Mouse (Mus musculus): Measurements from ENCODE around the gene Olfr346.

DNA sequence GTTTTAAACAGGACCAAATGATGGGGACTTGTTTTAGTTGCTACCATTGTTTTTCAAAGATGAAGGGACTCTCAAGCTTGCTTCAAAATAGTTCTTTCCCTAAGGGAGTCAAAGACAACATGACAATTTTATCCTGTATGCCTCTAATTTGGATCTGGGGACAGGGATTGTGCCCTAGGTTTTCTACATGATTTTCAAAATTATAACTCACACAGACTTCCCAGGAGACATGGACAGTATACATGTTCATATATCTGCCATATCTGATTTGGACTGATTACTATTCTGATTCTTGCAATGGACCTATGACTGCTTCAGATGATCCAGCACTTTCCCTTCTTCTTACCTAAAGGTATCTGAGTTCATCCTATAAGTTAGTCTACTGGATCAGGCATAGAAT is 46.0 kb downstream of the Olfr346 start, which contains the start of gene Olfr347:
- TF ChIP-seq CTCF (conservative IDR thresholded peaks at IDR 0.05; ENCODE audit: insufficient read depth, insufficient read length, low read depth, low read length), result no peak
- no peak for TF ChIP-seq POLR2A (IDR thresholded peaks at IDR 0.05; ENCODE audit: low read depth, low read length)
